Mouse (Mus musculus) stomach, embryonic 16.5 days (tissue): ENCODE measurements around the gene Tmem44. TPM values are rescaled to one million over a fixed set of nuclear protein-coding genes. Genes with fewer than 3 reads are reported as not detected.

Experiments
- ATAC-seq: fragments of 200-750 bp; cut with Nextera tagmentation; 2 replicates; pipeline ENCODE4 v1.8.0; 2017; ENCODE audit warnings: moderate number of reproducible peaks, moderate TSS enrichment; ENCODE audit not compliant: insufficient read depth, low FRiP score
- H3K27ac ChIP-seq: fragments of 300-500 bp; sonication (generic); 2 replicates; pipeline ENCODE4 v1.5.1; 2014; ENCODE audit warnings: low read length
- H3K27me3 ChIP-seq: fragments of 300-500 bp; sonication (generic); 2 replicates; pipeline ENCODE4 v1.6.1; 2014; ENCODE audit warnings: low read length, control low read depth, mixed read lengths; ENCODE audit not compliant: control insufficient read depth, insufficient read depth
- H3K36me3 ChIP-seq: fragments of 300-500 bp; sonication (generic); 2 replicates; pipeline ENCODE4 v1.6.1; 2014; ENCODE audit warnings: low read length; ENCODE audit not compliant: control insufficient read depth, insufficient read depth
- H3K4me1 ChIP-seq: fragments of 300-500 bp; sonication (generic); 2 replicates; pipeline ENCODE4 v1.6.1; 2014; ENCODE audit warnings: low read length, control low read depth, mixed read lengths; ENCODE audit not compliant: control insufficient read depth, insufficient read depth
- H3K4me2 ChIP-seq: fragments of 300-500 bp; sonication (generic); 2 replicates; pipeline ENCODE4 v1.6.1; 2014; ENCODE audit warnings: low read depth, low read length, mixed read lengths
- H3K4me3 ChIP-seq: fragments of 300-500 bp; sonication (generic); replicated peaks from 2 replicates; pipeline ENCODE4 v1.5.1; 2014; ENCODE audit warnings: mild to moderate bottlenecking, low read length
- H3K9ac ChIP-seq: fragments of 300-500 bp; sonication (generic); 2 replicates; pipeline ENCODE4 v1.6.1; 2014; ENCODE audit warnings: low read length
- H3K9me3 ChIP-seq: fragments of 300-500 bp; sonication (generic); replicated peaks from 2 replicates; pipeline ENCODE4 v1.6.1; 2016; ENCODE audit warnings: low read length, control low read depth; ENCODE audit not compliant: control insufficient read depth
- WGBS: fragments of 180-500 bp; shearing (Covaris S2); extraction: QIAGEN DNeasy Blood & Tissue Kit; methylation state at CpG from one replicate; pipeline ENCODE4 v1.1.7; 2014; 5-methylcytosine and 5-hydroxymethylcytosine counted together
- polyA plus RNA-seq: library from polyadenylated mRNA; unstranded; fragments of >200 nt; fragmentation: Nextera tagmentation; extraction: Ambion mirVana; gene quantifications from 2 replicates; pipeline ENCODE4 v1.2.1, GENCODE M21; 2015

Gene Tmem44
- polyA plus RNA-seq, 1 experiment from 2014 or later = 11.0 TPM

DNA sequence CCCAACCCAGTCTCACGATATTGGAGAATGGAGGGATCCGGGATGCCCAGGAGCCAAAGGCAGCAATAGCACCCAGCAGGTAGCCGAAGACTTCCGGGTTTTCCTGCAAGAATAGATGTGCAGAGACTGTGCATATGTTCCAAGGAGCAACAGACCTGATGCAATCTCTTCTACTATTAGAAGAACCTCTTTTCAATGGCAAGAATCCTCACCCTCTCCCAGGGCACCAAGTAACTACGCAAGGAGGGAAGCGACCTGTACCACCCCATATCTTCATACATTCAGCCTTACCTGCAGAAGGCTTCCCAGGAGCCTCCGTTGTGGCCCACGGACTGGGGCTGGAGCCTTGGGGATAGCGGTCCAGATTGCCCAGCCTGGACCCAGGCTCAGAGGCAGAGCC lies 7.3 kb downstream of the Tmem44 start:
- no peaks in the 10 kb centered on the region for H3K27me3 ChIP-seq
- no peak overlapping the region for H3K4me2 ChIP-seq
- ATAC-seq = no peak
- H3K9ac ChIP-seq = no peak overlapping the region
- no peak overlapping the region for H3K4me3 ChIP-seq
- WGBS = 88% methylated on average over 9 of the region's 9 CpGs
- H3K4me1 ChIP-seq = no peaks in the 10 kb centered on the region
- H3K9me3 ChIP-seq = no peaks in the 10 kb centered on the region
- H3K27ac ChIP-seq = no peak overlapping the region
- H3K36me3 ChIP-seq = 0 out of 2 replicates have a peak, but pooled peaks cover 4% of the 10 kb centered on the region

DNA sequence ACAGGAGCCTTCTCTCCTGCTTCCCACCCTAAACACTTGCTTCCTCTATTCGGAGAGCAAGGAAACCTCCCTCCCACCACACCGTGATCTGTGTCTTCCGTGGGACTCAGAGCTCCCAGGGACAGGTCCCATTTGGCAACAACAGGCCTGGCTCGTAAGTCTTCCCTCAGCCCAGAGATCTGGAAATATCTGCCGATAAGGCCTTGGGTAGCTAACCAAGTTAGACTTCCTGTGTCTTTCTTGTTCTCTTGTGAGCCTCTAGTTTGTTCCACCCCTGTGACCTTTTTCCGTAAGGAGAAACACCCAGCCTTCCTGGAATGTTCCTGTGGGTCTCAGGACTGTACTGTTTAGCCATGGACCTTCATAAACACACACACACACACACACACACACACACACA lies 7.8 kb downstream of the Tmem44 start:
- no peaks in the 10 kb centered on the region for H3K4me1 ChIP-seq
- no peak overlapping the region; the same call in 1 of the 2 replicates for H3K9ac ChIP-seq
- 0 out of 2 replicates have a peak, but pooled peaks cover 4% of the 10 kb centered on the region for H3K36me3 ChIP-seq
- H3K9me3 ChIP-seq = no peaks in the 10 kb centered on the region
- no peak overlapping the region for H3K4me2 ChIP-seq
- H3K27me3 ChIP-seq = no peaks in the 10 kb centered on the region
- H3K4me3 ChIP-seq = no peak overlapping the region
- ATAC-seq = no peak
- H3K27ac ChIP-seq = no peak overlapping the region
- 77% methylated on average over 6 of the region's 6 CpGs for WGBS

DNA sequence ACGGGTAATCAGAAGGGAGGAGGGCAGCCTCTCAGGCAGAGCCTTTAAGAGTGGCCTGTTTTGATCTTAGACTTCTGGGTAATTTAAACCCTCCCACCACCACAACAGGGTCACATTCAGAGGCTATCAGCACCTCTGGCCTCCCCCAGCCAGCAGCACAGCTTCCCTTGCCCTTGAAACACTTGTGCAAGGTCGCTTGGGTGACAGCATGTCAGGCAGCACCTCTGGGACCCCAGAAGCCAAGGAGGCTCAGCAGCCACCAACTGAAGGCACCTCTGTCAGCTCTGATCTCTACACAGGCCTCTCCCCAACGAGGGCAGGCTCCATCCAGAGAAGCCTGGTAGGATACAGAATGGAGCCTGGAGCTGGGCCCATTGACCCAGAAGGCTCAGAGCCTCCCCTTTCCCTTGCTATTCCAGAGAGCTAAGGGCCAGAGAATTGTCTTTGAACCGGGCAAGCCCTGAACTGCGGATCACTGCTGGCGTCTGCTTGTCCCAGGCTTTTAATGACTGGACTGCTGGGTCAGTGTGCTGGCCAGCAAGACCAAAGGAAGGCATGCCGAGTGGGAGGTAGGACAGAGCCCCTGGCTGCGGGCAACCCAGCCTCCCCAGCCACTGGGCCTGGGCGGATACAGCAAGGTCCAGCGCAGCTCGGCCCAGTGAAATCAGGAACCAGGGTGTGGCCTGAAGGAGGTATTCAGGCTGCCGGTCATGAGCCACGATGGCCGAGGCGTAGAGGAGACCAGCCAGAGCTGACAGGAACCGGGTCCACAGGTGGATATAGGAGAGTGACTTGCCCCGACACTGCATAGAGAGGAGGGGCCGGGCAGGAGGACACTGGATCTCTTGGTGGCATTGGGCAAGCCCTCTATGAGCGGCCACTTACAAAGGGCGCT lies 10.3 kb downstream of the Tmem44 start:
- H3K4me1 ChIP-seq = 0 out of 2 replicates have a peak, but pooled peaks cover 6% of the 10 kb centered on the region
- H3K27me3 ChIP-seq = no peaks in the 10 kb centered on the region
- no peaks in the 10 kb centered on the region for H3K36me3 ChIP-seq
- H3K27ac ChIP-seq = no peak overlapping the region
- 0 out of 2 replicates have a peak overlapping the region, but pooled peaks have one; percentile 9 for H3K4me3 ChIP-seq
- no peaks in the 10 kb centered on the region for H3K9me3 ChIP-seq
- H3K9ac ChIP-seq = no peak overlapping the region
- no peak for ATAC-seq
- H3K4me2 ChIP-seq = 0 out of 2 replicates have a peak overlapping the region, but pooled peaks have one; percentile 4
- 69% methylated on average over 20 of the region's 20 CpGs for WGBS

DNA sequence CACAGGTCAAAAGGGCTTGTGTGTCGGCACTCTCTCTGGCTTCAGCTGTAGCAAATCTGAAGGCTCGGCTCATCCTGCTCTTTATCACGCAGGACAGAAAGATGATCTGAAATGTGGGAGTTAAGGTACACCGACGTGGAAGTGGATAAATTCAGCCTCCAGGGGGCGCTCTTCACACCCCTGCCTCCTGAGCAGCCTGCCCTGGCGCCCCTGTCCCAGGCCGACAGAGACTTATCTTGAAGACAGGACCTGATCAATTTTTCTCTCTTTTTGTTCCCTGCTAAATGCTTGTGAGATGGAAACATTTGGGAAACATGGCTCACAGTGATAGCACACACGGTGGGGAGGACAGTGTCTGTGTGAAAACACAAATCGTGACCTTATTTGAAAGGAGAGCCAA lies 11.2 kb downstream of the Tmem44 start:
- H3K4me2 ChIP-seq = no peak overlapping the region
- H3K36me3 ChIP-seq = no peaks in the 10 kb centered on the region
- H3K4me1 ChIP-seq = 0 out of 2 replicates have a peak, but pooled peaks cover 6% of the 10 kb centered on the region
- ATAC-seq = no peak
- 23% methylated on average over 10 of the region's 10 CpGs for WGBS
- H3K4me3 ChIP-seq = no peak overlapping the region
- H3K9me3 ChIP-seq = no peaks in the 10 kb centered on the region
- H3K9ac ChIP-seq = no peak overlapping the region
- no peaks in the 10 kb centered on the region for H3K27me3 ChIP-seq
- no peak overlapping the region for H3K27ac ChIP-seq

DNA sequence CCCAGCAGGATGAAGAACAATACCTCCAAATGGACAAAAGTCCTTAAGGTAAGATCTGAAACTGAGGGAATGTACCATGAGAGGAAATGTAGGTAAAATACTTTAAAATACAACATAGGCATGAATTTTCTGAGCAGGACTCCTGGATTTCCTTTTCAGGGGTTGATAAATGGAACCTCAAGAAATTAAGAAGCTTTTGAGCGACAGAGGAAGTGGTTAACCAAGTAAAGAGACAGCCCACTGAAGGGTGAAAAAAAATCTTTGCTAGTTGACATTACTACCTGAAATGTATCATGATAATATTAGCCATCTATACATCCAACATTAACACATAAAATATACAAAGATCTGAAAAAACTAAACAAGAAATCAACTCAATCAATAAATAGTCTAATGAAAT lies 15.6 kb downstream of the Tmem44 start:
- no peaks in the 10 kb centered on the region for H3K27me3 ChIP-seq
- H3K9ac ChIP-seq = no peak overlapping the region
- H3K36me3 ChIP-seq = no peaks in the 10 kb centered on the region
- peaks cover 9% of the 10 kb centered on the region; the same call in 1 of the 2 replicates for H3K4me1 ChIP-seq
- ATAC-seq = no peak
- no peaks in the 10 kb centered on the region for H3K9me3 ChIP-seq
- no peak overlapping the region for H3K4me3 ChIP-seq
- no peak overlapping the region for H3K4me2 ChIP-seq
- 79% methylated on average over 1 of the region's 1 CpGs for WGBS
- H3K27ac ChIP-seq = no peak overlapping the region

DNA sequence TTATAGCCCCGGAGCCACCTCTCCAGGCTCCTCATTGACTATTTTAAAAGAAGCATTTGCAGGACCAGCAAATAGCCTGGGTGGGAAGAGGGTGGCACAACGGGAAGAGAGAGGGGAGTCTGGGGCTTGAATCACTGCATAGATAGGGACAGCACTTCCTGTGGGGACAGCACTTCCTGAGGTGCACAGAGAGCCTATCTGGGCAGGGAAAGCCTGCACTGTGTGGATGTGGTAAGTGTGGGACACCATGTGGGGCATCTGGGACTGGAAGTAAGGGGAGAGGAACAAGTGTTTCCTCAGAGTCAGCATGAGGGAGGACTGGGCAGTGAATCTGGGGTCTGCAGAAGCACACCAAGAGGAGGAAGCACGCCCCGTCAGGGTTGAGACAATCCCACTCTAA lies 17.1 kb downstream of the Tmem44 start:
- no peak overlapping the region for H3K4me2 ChIP-seq
- no peak for ATAC-seq
- no peaks in the 10 kb centered on the region for H3K9me3 ChIP-seq
- WGBS = 71% methylated on average over 4 of the region's 4 CpGs
- no peak overlapping the region for H3K27ac ChIP-seq
- no peak overlapping the region for H3K4me3 ChIP-seq
- H3K36me3 ChIP-seq = no peaks in the 10 kb centered on the region
- H3K9ac ChIP-seq = no peak overlapping the region
- H3K4me1 ChIP-seq = peaks cover 9% of the 10 kb centered on the region; the same call in 1 of the 2 replicates
- no peaks in the 10 kb centered on the region for H3K27me3 ChIP-seq

DNA sequence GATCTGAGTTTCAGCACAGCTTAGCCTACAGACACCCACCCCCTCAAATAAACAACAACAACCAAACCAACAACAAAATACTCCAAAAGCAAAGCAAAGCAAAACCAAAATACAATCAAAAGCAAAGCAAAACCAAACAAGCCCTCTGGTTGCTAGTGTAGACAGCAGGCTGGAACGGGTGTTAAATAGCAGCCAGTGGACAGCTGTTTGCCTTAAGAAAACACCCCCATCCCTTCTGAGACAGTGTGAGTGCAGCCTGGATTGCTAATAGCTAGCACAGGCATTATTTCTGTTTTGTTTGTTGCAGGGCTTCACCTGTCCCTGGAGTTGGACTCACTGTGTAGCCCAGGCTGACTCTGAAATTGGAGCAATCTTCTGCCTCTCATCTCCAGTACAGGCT lies 17.7 kb downstream of the Tmem44 start:
- Histone ChIP-seq H3K36me3 (no peaks in the 10 kb centered on the region), H3K4me1 (peaks cover 9% of the 10 kb centered on the region; the same call in 1 of the 2 replicates), H3K4me2 (no peak overlapping the region), H3K9ac (no peak overlapping the region), H3K4me3 (no peak overlapping the region), H3K9me3 (no peaks in the 10 kb centered on the region), H3K27ac (no peak overlapping the region), H3K27me3 (no peaks in the 10 kb centered on the region)
- ATAC-seq = no peak
- WGBS = 52% methylated on average over 1 of the region's 1 CpGs

DNA sequence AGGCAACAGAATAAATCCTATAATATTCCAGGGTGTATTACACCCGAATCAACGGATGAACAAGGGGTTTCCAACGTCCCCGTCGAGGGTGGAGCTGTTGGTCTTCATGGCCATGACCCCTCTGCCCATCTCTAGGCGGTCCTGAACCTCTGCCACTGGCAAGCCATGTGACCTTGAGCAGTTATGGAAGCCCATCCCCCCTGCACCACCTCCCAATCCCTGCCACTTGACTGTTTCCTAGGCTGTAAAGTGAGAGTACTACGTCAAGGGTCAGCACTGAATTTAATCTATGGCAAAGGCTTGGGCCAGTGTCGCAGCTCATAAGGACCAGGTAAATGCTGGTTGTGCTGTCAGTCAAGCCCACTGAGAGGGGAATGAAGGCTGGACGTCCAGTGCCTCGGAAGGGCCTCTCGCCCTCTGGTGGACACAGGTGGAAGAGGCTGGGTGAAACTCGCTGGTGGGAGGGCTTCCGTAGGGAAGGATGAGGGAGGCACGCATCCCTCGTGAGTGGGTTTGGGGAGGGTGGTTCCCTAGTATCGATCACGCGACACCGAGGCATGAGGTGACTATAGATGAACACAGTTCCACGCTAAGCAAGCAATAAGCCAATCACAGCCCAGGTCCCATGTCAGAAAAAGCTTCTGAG lies 18.8 kb downstream of the Tmem44 start:
- H3K9me3 ChIP-seq = no peaks in the 10 kb centered on the region
- H3K27ac ChIP-seq = no peak overlapping the region
- peak overlapping the region; percentile 21; the same call in 1 of the 2 replicates for H3K4me2 ChIP-seq
- ATAC-seq = no peak
- H3K4me1 ChIP-seq = peaks cover 9% of the 10 kb centered on the region; the same call in 1 of the 2 replicates
- no peaks in the 10 kb centered on the region for H3K27me3 ChIP-seq
- 31% methylated on average over 20 of the region's 20 CpGs for WGBS
- H3K4me3 ChIP-seq = no peak overlapping the region
- no peaks in the 10 kb centered on the region for H3K36me3 ChIP-seq
- H3K9ac ChIP-seq = no peak overlapping the region

DNA sequence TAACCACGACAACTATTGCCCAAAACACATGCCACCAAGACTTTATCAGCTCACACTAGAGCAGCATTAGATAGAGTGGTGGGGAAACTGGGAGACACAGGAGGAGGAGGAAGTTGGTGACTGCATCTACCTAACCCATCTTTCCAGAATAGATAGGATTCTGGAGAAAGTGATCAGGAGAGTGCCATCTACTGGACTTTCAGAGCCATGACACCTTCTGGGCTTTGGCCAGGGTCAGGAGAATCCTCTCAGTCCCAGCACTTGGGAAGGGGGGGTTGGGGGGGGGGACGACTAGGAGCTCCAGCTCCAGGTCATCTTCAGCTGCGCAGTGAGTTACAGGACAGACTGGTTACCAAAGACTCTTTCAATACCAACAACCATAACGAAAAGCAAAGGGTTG lies 19.8 kb downstream of the Tmem44 start:
- H3K9me3 ChIP-seq = no peaks in the 10 kb centered on the region
- H3K4me2 ChIP-seq = no peak overlapping the region
- no peak overlapping the region for H3K27ac ChIP-seq
- ATAC-seq = no peak
- peaks cover 4% of the 10 kb centered on the region; the same call in 1 of the 2 replicates for H3K4me1 ChIP-seq
- no peaks in the 10 kb centered on the region for H3K36me3 ChIP-seq
- H3K27me3 ChIP-seq = no peaks in the 10 kb centered on the region
- H3K9ac ChIP-seq = no peak overlapping the region
- no peak overlapping the region for H3K4me3 ChIP-seq
- WGBS = 47% methylated on average over 4 of the region's 4 CpGs
